Mouse (Mus musculus) olfactory bulb, adult 2 months (tissue): ENCODE data around the gene Lrrc8d.

Experiments used
- CTCF ChIP-seq: fragments of 200-500 bp; IDR thresholded peaks from 2 replicates; pipeline ENCODE4 v1.5.1; 2012; ENCODE audit warnings: low read depth, mild to moderate bottlenecking, low read length, moderate library complexity; ENCODE audit not compliant: insufficient read depth
- POLR2A ChIP-seq: fragments of 200-500 bp; IDR thresholded peaks from 2 replicates; pipeline ENCODE4 v1.6.1; 2012; ENCODE audit warnings: mild to moderate bottlenecking, low read depth, low read length, moderate library complexity; ENCODE audit not compliant: insufficient read depth

GRCm38 (mm10) chr5:105702580-105703285 is 3.0 kb downstream of the Lrrc8d start:
- TF ChIP-seq CTCF (no peak), POLR2A (no peak)
